Mouse (Mus musculus): ENCODE results near the gene Olfr373. TPM values are rescaled to one million over a fixed set of nuclear protein-coding genes. Genes with fewer than 3 reads are reported as not detected.
"Not testable (repeated sequence)": the region's sequence is repeated elsewhere in the genome, so short reads cannot be mapped to it uniquely, and the experiment has no call there.

Gene Olfr373
- total and polyA plus RNA-seq, 2 experiments from 2014 or later = not detected

- H3K27me3 ChIP-seq (ENCODE audit: insufficient read depth, low read length) = no peaks in the 10 kb centered on the region
- H3K4me1 ChIP-seq (ENCODE audit: insufficient read depth, low read length) = no peaks in the 10 kb centered on the region
- TF ChIP-seq CTCF (IDR thresholded peaks at IDR 0.05) = no peak
- H3K9ac ChIP-seq (replicated peaks; ENCODE audit: low read length, poor library complexity, severe bottlenecking) = no peak overlapping the region
- H3K9me3 ChIP-seq (ENCODE audit: low read length) = no peaks in the 10 kb centered on the region
- 66% methylated on average over 5 of the region's 5 CpGs for WGBS
- no peak overlapping the region for H3K27ac ChIP-seq (ENCODE audit: low read depth, low read length)
- ATAC-seq (ENCODE audit: low FRiP score) = no peak
- no peak overlapping the region for H3K4me2 ChIP-seq (ENCODE audit: low read depth, low read length, poor library complexity, severe bottlenecking)
- H3K36me3 ChIP-seq (ENCODE audit: insufficient read depth, low read length) = no peaks in the 10 kb centered on the region
- DNase-seq (ENCODE audit: low spot score) = no peak
- no peak overlapping the region for H3K4me3 ChIP-seq (ENCODE audit: low read depth, low read length)
Observed at GRCm38 (mm10) chr8:72084744-72085143, 1.8 kb downstream of the Olfr373 start.

GRCm38 (mm10) chr8:72087611-72088010 is 4.6 kb downstream of the Olfr373 start:
- not testable (repeated sequence) for H3K27me3 ChIP-seq (ENCODE audit: insufficient read depth, low read length); H3K9me3 ChIP-seq (ENCODE audit: low read length); H3K36me3 ChIP-seq (ENCODE audit: insufficient read depth, low read length); DNase-seq (ENCODE audit: low spot score); H3K4me1 ChIP-seq (ENCODE audit: insufficient read depth, low read length); H3K9ac ChIP-seq (replicated peaks; ENCODE audit: low read length, poor library complexity, severe bottlenecking); H3K4me2 ChIP-seq (ENCODE audit: low read depth, low read length, poor library complexity, severe bottlenecking); ATAC-seq (ENCODE audit: low FRiP score); H3K27ac ChIP-seq (ENCODE audit: low read depth, low read length); H3K4me3 ChIP-seq (ENCODE audit: low read depth, low read length)
- WGBS = 90% methylated on average over 3 of the region's 3 CpGs

GRCm38 (mm10) chr8:72096721-72097120 is 13.7 kb downstream of the Olfr373 start:
- H3K9ac ChIP-seq (replicated peaks; ENCODE audit: low read length, poor library complexity, severe bottlenecking); ATAC-seq (ENCODE audit: low FRiP score): not testable (repeated sequence)

GRCm38 (mm10) chr8:72099377-72100103 is 16.6 kb downstream of the Olfr373 start:
- peak; percentile 1 for DNase-seq (ENCODE audit: low spot score)
- H3K4me1 ChIP-seq (ENCODE audit: insufficient read depth, low read length); ATAC-seq (ENCODE audit: low FRiP score); H3K9ac ChIP-seq (replicated peaks; ENCODE audit: low read length, poor library complexity, severe bottlenecking); H3K9me3 ChIP-seq (ENCODE audit: low read length); H3K27me3 ChIP-seq (ENCODE audit: insufficient read depth, low read length); H3K27ac ChIP-seq (ENCODE audit: low read depth, low read length); H3K4me2 ChIP-seq (ENCODE audit: low read depth, low read length, poor library complexity, severe bottlenecking); H3K4me3 ChIP-seq (ENCODE audit: low read depth, low read length); H3K36me3 ChIP-seq (ENCODE audit: insufficient read depth, low read length): not testable (repeated sequence)
- WGBS = 57% methylated on average over 6 of the region's 7 CpGs

More at GRCm38 (mm10) chr8:72096721-72097120, 13.7 kb downstream of the Olfr373 start:
- H3K9me3 ChIP-seq (ENCODE audit: low read length); H3K27ac ChIP-seq (ENCODE audit: low read depth, low read length); H3K4me3 ChIP-seq (ENCODE audit: low read depth, low read length); H3K4me2 ChIP-seq (ENCODE audit: low read depth, low read length, poor library complexity, severe bottlenecking); H3K27me3 ChIP-seq (ENCODE audit: insufficient read depth, low read length); H3K36me3 ChIP-seq (ENCODE audit: insufficient read depth, low read length); H3K4me1 ChIP-seq (ENCODE audit: insufficient read depth, low read length); DNase-seq (ENCODE audit: low spot score): not testable (repeated sequence)

- no peaks in the 10 kb centered on the region for H3K27me3 ChIP-seq (ENCODE audit: insufficient read depth, low read length)
- no peak overlapping the region for H3K9ac ChIP-seq (replicated peaks; ENCODE audit: low read length, poor library complexity, severe bottlenecking)
- 17% methylated on average over 4 of the region's 4 CpGs for WGBS
- no peak for DNase-seq (ENCODE audit: low spot score)
- no peak overlapping the region for H3K4me2 ChIP-seq (ENCODE audit: low read depth, low read length, poor library complexity, severe bottlenecking)
- H3K9me3 ChIP-seq (ENCODE audit: low read length) = no peaks in the 10 kb centered on the region
- H3K27ac ChIP-seq (ENCODE audit: low read depth, low read length) = no peak overlapping the region
- no peak for ATAC-seq (ENCODE audit: low FRiP score)
- H3K36me3 ChIP-seq (ENCODE audit: insufficient read depth, low read length) = no peaks in the 10 kb centered on the region
- TF ChIP-seq CTCF (IDR thresholded peaks at IDR 0.05) = no peak
- H3K4me1 ChIP-seq (ENCODE audit: insufficient read depth, low read length) = no peaks in the 10 kb centered on the region
- no peak overlapping the region for H3K4me3 ChIP-seq (ENCODE audit: low read depth, low read length)
Observed at GRCm38 (mm10) chr8:72105165-72105564, 22.2 kb downstream of the Olfr373 start.

- H3K9me3 ChIP-seq (ENCODE audit: low read length) = no peaks in the 10 kb centered on the region
- ATAC-seq (ENCODE audit: low FRiP score) (no peak), DNase-seq (ENCODE audit: low spot score) (no peak)
- no peaks in the 10 kb centered on the region for H3K4me1 ChIP-seq (ENCODE audit: insufficient read depth, low read length)
- 90% methylated on average over 3 of the region's 3 CpGs for WGBS
- H3K27ac ChIP-seq (ENCODE audit: low read depth, low read length) = no peak within 1 kb of the TSS
- H3K36me3 ChIP-seq (ENCODE audit: insufficient read depth, low read length) = no peaks in the 10 kb centered on the region
- no peak for TF ChIP-seq CTCF (IDR thresholded peaks at IDR 0.05)
- no peak within 1 kb of the TSS for H3K9ac ChIP-seq (replicated peaks; ENCODE audit: low read length, poor library complexity, severe bottlenecking)
- no peak within 1 kb of the TSS for H3K4me2 ChIP-seq (ENCODE audit: low read depth, low read length, poor library complexity, severe bottlenecking)
- no peaks in the 10 kb centered on the region for H3K27me3 ChIP-seq (ENCODE audit: insufficient read depth, low read length)
- no peak within 1 kb of the TSS for H3K4me3 ChIP-seq (ENCODE audit: low read depth, low read length)
Observed at GRCm38 (mm10) chr8:72106740-72107139, 23.8 kb downstream of the Olfr373 start, which contains the start of gene Olfr374. TSS of gene Olfr374 (plus strand) at chr8:72107040.
